Mouse (Mus musculus): ENCODE results near the gene Pycard. TPM values are rescaled to one million over a fixed set of nuclear protein-coding genes. Genes with fewer than 3 reads are reported as not detected.
A peak's percentile ranks its signal among the peaks of the same experiment; 100 is the strongest.

Pycard gene
- total and polyA plus RNA-seq, 2 experiments, result 2.8 to 5.0 TPM

- DNase-seq (ENCODE audit: extremely low read depth, low read depth, low spot score), result no peak
- WGBS, result 87% methylated on average over 6 of the region's 6 CpGs
- Histone ChIP-seq H3K27me3 (ENCODE audit: control insufficient read depth, insufficient read depth, low read length) (no peaks in the 10 kb centered on the region), H3K9ac (ENCODE audit: low read depth, low read length) (no peak overlapping the region), H3K36me3 (ENCODE audit: control insufficient read depth, insufficient read depth, low read length) (no peaks in the 10 kb centered on the region), H3K4me3 (ENCODE audit: insufficient read depth, low read depth, low read length) (no peak overlapping the region), H3K79me2 (ENCODE audit: control insufficient read depth, insufficient read depth, low read length) (no peaks in the 10 kb centered on the region), H3K4me1 (ENCODE audit: control insufficient read depth, insufficient read depth, low read length) (no peaks in the 10 kb centered on the region), H3K27ac (replicated peaks; ENCODE audit: insufficient read depth, low read depth, low read length) (no peak overlapping the region)
- no peak for TF ChIP-seq CTCF (IDR thresholded peaks at IDR 0.05; ENCODE audit: low read depth, low read length)
- no peak for TF ChIP-seq POLR2A (IDR thresholded peaks at IDR 0.05; ENCODE audit: extremely low read depth, insufficient read depth, low read length)
These were observed 9.4 kb upstream of the Pycard start for GRCm38 (mm10) chr7:128003098-128003497.

- DNase-seq (ENCODE audit: extremely low read depth, low read depth, low spot score), result peak; percentile 39
- H3K27me3 ChIP-seq (ENCODE audit: control insufficient read depth, insufficient read depth, low read length), result no peaks in the 10 kb centered on the region
- TF ChIP-seq POLR2A (IDR thresholded peaks at IDR 0.05; ENCODE audit: extremely low read depth, insufficient read depth, low read length) (no peak), CTCF (IDR thresholded peaks at IDR 0.05; ENCODE audit: low read depth, low read length) (no peak)
- no peaks in the 10 kb centered on the region for H3K79me2 ChIP-seq (ENCODE audit: control insufficient read depth, insufficient read depth, low read length)
- H3K4me3 ChIP-seq (ENCODE audit: insufficient read depth, low read depth, low read length), result no peak overlapping the region
- no peaks in the 10 kb centered on the region for H3K4me1 ChIP-seq (ENCODE audit: control insufficient read depth, insufficient read depth, low read length)
- H3K9ac ChIP-seq (ENCODE audit: low read depth, low read length), result no peak overlapping the region
- WGBS, result 2% methylated on average over 1 of the region's 1 CpGs
- no peak overlapping the region for H3K27ac ChIP-seq (replicated peaks; ENCODE audit: insufficient read depth, low read depth, low read length)
- no peaks in the 10 kb centered on the region for H3K36me3 ChIP-seq (ENCODE audit: control insufficient read depth, insufficient read depth, low read length)
These were observed 6.6 kb upstream of the Pycard start for GRCm38 (mm10) chr7:128000068-128000950.

GRCm38 (mm10) chr7:127999436-127999835 lies 5.8 kb upstream of the Pycard start:
- no peak overlapping the region for H3K4me3 ChIP-seq (ENCODE audit: insufficient read depth, low read depth, low read length)
- no peaks in the 10 kb centered on the region for H3K36me3 ChIP-seq (ENCODE audit: control insufficient read depth, insufficient read depth, low read length)
- H3K9ac ChIP-seq (ENCODE audit: low read depth, low read length), result no peak overlapping the region
- H3K79me2 ChIP-seq (ENCODE audit: control insufficient read depth, insufficient read depth, low read length), result no peaks in the 10 kb centered on the region
- TF ChIP-seq POLR2A (IDR thresholded peaks at IDR 0.05; ENCODE audit: extremely low read depth, insufficient read depth, low read length) (no peak), CTCF (IDR thresholded peaks at IDR 0.05; ENCODE audit: low read depth, low read length) (no peak)
- no peak for DNase-seq (ENCODE audit: extremely low read depth, low read depth, low spot score)
- H3K27me3 ChIP-seq (ENCODE audit: control insufficient read depth, insufficient read depth, low read length), result no peaks in the 10 kb centered on the region
- no peaks in the 10 kb centered on the region for H3K4me1 ChIP-seq (ENCODE audit: control insufficient read depth, insufficient read depth, low read length)
- H3K27ac ChIP-seq (replicated peaks; ENCODE audit: insufficient read depth, low read depth, low read length), result no peak overlapping the region
- WGBS, result 68% methylated on average over 1 of the region's 1 CpGs

- peaks cover 8% of the 10 kb centered on the region for H3K4me1 ChIP-seq (ENCODE audit: control insufficient read depth, insufficient read depth, low read length)
- peaks cover 2% of the 10 kb centered on the region for H3K36me3 ChIP-seq (ENCODE audit: control insufficient read depth, insufficient read depth, low read length)
- no peaks in the 10 kb centered on the region for H3K27me3 ChIP-seq (ENCODE audit: control insufficient read depth, insufficient read depth, low read length)
- peak overlapping the region; percentile 53; the same call in 1 of the 2 replicates for H3K4me3 ChIP-seq (ENCODE audit: insufficient read depth, low read depth, low read length)
- WGBS, result 31% methylated on average over 5 of the region's 5 CpGs
- TF ChIP-seq POLR2A (IDR thresholded peaks at IDR 0.05; ENCODE audit: extremely low read depth, insufficient read depth, low read length) (no peak), CTCF (IDR thresholded peaks at IDR 0.05; ENCODE audit: low read depth, low read length) (no peak)
- H3K27ac ChIP-seq (replicated peaks; ENCODE audit: insufficient read depth, low read depth, low read length), result no peak overlapping the region
- 0 out of 2 replicates have a peak overlapping the region, but pooled peaks have one; percentile 9 for H3K9ac ChIP-seq (ENCODE audit: low read depth, low read length)
- no peaks in the 10 kb centered on the region for H3K79me2 ChIP-seq (ENCODE audit: control insufficient read depth, insufficient read depth, low read length)
- peak; percentile 61 for DNase-seq (ENCODE audit: extremely low read depth, low read depth, low spot score)
These were observed 953 bp downstream of the Pycard start for GRCm38 (mm10) chr7:127992488-127993340.

GRCm38 (mm10) chr7:127991643-127992487 lies 1.8 kb downstream of the Pycard start:
- H3K9ac ChIP-seq (ENCODE audit: low read depth, low read length), result no peak overlapping the region
- WGBS, result 47% methylated on average over 6 of the region's 6 CpGs
- peaks cover 8% of the 10 kb centered on the region for H3K4me1 ChIP-seq (ENCODE audit: control insufficient read depth, insufficient read depth, low read length)
- TF ChIP-seq CTCF (IDR thresholded peaks at IDR 0.05; ENCODE audit: low read depth, low read length) (peak; percentile 65; the same call in 1 of the 2 replicates), POLR2A (IDR thresholded peaks at IDR 0.05; ENCODE audit: extremely low read depth, insufficient read depth, low read length) (no peak)
- no peak overlapping the region for H3K27ac ChIP-seq (replicated peaks; ENCODE audit: insufficient read depth, low read depth, low read length)
- DNase-seq (ENCODE audit: extremely low read depth, low read depth, low spot score), result peak; percentile 51
- H3K27me3 ChIP-seq (ENCODE audit: control insufficient read depth, insufficient read depth, low read length), result no peaks in the 10 kb centered on the region
- no peak overlapping the region for H3K4me3 ChIP-seq (ENCODE audit: insufficient read depth, low read depth, low read length)
- H3K36me3 ChIP-seq (ENCODE audit: control insufficient read depth, insufficient read depth, low read length), result peaks cover 8% of the 10 kb centered on the region
- H3K79me2 ChIP-seq (ENCODE audit: control insufficient read depth, insufficient read depth, low read length), result no peaks in the 10 kb centered on the region

All from liver, adult 2 months (tissue).